Mouse (Mus musculus): ENCODE data around the gene Gm10644. TPM values are rescaled to one million over a fixed set of nuclear protein-coding genes. Genes with fewer than 3 reads are reported as not detected.

The Gm10644 gene
- polyA plus RNA-seq, 1 experiment, result not detected

DNA sequence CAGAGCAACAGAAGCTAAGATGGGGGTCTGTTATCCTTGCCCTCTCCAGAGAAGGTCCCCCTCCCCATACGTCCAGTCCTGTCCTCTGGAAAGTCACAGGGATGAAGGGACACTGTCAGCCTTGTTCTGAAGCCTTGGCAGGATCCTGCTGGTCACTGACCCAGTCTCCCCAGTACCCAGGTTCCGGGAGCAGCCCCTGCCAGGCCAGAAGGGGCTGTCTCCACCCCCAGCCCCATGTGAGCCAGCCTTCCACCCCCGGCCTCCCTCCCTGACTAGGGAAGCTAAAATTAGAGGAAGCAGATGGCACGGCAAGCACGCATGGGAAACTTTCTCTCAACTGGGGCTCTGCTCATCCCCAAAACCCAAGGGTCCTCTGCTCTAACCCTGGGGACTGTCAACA lies 39.0 kb downstream of the Gm10644 start:
- no peak for TF ChIP-seq GATA1 (IDR thresholded peaks at IDR 0.05; ENCODE audit: low read length)

DNA sequence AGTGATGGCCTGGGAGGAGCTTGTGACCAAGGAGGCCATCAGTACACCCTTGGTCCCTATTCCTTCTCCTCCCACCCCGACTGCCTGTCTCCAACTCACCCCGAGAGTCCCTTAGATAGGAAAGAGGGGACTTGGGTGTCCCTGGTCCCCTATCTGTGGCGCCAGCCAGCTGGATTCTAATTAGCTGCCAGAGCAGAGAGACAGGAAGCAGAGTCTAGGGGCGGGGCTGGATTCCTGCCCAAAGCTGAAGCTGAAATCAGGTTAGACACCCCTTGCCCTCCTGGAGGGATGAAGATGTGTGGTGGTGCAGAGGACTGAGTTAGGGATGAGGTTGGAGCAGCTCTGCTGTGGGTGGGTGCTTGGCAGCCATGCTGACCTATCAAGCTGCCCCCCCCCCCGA lies 40.1 kb downstream of the Gm10644 start:
- TF ChIP-seq GATA1 (IDR thresholded peaks at IDR 0.05; ENCODE audit: low read length), result no peak

DNA sequence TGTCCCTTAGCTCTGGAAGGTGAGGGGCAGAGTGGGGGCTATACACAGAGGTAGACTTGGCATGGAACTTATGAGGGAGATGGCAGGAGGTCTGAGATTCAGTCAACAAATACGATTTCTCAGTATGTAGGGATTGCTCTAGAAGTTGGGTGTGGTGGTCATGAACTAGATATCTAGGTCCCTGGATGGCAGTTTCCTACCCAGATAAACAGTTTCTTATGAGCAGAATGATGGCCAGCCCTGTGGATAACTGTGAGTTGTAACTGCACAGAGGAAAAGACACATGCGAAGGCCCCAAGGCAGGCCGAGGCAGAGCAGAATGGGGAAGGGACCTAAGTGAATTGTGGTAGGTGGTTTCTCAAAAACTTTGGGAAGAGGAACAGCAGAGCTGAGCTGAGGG lies 40.8 kb downstream of the Gm10644 start:
- no peak for TF ChIP-seq GATA1 (IDR thresholded peaks at IDR 0.05; ENCODE audit: low read length)

DNA sequence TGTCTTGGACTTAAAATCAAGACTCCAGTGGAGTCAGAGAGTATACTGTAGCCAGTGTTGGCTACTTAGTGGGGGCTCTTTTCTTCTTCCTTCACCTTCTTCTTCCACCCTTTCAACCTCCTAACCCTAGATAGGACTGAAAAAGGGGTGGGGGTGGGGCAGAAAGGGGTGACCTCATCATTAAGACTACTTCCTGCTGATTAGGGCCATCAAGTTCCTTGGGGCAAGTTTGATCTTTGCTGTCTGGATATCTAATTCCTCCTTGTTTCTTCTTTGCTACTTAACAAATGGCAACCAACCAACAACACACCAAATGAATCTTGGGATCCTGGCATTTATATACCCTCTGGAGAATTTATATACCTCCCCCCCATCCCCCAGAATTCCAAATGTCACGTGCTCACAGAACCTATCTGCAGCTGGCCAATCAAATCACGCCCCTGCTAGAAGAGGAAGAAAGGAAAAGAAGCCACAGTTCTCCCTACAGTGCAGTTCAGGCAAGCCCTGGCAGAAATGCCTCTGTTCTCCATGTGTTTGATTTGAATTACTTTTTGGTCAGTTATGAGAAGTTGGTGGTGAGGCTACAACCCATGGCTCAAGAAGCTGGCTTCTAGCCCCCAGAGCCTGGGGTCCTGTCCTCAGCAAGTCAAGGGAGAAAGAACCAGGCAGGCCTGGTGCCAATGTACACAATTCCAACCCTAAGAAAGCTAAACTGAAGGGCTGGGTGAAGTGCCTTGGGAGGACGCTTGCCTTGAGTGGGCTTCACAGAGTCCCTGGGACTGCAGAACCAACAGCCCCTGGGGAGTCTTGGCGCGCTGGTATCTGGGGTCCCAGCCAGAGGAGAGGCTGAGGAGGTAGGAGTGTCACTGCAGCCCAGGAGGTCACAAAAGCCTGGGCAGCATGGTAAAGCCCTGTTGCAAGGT lies 42.9 kb downstream of the Gm10644 start:
- no peak for TF ChIP-seq GATA1 (IDR thresholded peaks at IDR 0.05; ENCODE audit: low read length)

DNA sequence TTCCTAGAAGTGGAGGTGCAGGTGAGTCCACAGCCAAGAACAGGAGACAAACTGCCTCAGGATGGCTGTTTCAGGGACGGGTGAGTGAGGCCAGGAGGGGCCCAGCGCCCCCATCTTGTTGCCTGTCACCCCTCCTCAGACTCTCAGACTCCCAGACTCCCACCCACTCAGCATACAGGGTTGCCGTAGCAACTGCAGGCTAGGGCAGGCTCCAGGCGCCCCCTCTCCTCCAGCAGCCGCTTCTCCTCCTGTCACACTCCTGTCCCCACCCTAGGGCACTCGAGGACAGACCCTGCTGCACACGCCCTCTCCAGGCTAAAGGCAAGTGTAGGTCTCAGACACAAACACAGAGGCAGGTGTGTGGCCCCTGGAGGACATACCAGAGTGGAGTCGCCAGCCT lies 45.7 kb downstream of the Gm10644 start:
- no peak for TF ChIP-seq GATA1 (IDR thresholded peaks at IDR 0.05; ENCODE audit: low read length)

DNA sequence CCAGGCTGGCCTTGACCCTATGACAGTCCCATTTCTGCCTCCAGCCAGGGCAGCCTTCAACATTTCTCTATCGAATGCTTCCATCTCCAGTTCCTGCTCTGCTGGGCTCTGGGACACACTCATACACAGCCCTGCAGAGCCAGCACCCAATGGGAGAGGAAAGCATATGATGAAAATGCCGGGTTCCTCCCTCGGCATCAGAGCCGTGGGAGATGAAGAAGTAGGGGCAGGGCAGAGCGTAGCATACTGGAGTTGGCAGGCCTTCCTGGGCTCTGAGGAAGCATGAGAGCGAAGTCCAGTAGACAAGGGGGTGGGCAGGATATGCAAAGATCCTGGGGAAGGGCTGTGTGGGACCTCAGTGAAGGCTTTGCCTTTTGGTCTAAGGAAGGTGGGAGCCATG lies 46.4 kb downstream of the Gm10644 start:
- no peak for TF ChIP-seq GATA1 (IDR thresholded peaks at IDR 0.05; ENCODE audit: low read length)

DNA sequence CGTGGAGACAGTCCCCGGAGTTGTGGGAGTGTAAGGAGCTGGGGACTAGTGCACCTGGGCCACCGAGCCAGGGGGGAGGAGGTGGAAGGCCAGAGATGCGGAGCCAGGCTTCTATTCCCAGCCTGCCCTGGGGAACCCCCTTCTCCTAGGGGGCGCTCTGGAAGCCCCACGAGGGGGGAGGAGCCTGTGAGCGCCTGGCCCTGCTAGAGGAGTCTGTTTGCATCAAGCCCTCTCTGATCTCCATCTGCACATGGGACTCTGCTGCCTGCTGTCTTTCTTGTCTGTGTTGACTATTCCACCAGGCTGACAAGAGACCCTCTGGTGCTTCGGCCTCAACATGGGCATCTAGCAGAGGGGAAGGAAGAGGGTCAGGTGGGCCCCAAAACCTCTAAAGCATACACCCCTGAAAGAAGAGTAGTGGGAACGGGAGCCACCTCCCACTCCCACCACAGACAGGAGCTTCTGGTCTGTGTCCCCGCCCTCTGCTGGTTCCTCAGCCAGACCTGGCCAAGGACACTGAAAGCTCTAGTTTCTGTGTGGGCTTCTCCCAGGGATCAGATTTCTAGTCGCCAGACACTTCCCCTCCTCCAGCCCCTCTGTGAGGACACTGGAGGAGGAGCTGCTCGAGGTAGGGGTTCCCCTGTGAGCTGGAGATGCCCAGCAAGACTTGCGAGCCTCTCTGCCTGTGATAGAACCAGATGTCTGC lies 51.9 kb downstream of the Gm10644 start:
- no peak for TF ChIP-seq GATA1 (IDR thresholded peaks at IDR 0.05; ENCODE audit: low read length)

DNA sequence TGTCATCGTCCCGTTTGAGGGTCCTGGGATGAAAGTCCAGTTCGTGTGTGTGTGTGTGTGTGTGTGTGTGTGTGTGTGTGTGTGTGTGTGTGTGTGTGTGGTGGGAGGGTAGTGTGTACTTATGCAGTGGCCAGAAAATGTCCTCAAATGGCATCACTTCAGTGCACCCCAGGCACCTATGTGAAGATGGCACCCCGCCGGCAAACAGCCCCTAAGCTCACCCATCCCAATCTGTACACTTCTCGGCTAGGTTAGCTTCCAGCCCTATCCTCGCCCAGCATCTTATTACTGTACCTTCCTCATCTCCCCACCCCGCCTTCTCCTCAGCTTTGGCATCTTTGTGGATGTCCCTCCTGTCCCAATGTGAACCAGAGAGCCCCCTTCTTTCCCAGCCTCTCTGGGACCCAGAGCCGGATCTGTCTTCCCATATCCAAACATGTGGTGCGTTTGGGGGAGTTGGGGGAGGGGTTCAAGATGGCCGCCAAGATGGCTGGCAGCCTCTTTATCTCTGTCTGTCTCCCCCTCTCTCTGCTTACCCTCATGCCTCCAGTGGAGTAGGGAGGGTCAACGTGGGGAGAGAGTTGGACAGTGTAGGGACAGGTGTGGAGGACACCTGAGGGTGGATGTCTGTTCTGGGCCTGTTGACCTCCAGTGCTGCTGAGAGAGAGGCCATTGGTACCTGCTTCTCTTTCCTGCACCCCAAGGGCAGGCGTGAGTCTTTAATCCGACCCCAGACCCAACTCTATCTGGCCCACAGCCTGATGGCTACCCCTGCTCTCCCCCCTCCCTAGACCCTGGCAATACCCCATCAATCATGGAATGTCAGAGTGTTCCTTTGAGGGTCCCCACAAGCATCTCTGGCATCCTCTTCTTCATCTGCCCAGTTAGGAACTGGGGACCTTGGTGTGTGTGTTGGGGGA lies 53.2 kb downstream of the Gm10644 start:
- TF ChIP-seq GATA1 (IDR thresholded peaks at IDR 0.05; ENCODE audit: low read length), result no peak

DNA sequence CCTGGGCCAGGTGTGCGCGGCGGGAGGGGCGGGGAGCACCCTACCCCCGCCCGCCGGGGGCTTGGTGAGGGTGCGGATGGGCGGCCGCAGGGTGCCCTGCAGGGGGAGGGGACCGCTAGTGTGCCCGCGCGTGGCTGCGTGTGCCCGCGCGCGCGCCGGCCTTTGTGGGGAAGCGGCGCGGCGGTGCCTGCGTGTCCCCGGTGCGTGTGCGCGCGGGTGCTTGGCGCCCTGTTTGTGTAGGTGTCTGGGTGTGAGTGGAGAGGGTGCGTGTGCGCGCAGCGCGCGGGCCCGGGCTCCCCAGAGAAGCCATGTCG lies 54.1 kb downstream of the Gm10644 start:
- no peak for TF ChIP-seq GATA1 (IDR thresholded peaks at IDR 0.05; ENCODE audit: low read length)

DNA sequence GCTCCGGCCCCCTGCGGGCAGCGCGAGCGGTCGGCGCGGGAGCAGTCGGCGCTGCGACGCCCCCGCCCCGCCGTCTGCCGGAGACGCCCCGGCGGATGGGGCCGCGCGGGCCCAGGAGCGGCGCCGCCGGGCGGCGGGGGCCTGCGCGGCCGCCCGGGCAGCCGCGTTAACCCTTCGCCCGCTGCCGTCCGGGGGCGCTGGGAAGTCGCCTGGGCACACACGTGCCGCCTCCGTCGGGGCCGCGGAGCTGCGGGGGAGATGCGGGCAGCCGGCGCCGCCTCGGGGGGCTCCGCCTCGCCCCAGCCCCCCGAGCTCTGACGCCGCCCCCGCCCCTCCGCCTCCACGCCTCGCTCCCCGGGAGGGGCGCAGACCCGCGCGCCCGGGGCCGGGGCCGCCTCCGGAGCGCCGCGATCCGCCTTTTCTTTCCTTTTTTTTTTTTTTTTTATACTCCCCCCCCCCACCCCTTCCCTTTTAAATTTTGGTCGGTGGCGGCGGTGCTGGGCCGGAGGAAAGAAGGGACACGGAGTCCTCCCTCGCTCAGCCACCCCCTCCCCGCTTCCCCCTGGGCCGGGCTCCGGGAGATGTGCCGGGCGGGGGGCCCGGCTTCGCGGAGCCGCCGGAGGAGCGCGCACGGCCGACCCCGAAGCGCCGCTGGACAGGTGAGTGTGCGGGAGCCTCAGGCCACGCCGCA lies 54.6 kb downstream of the Gm10644 start:
- TF ChIP-seq GATA1 (IDR thresholded peaks at IDR 0.05; ENCODE audit: low read length), result no peak

DNA sequence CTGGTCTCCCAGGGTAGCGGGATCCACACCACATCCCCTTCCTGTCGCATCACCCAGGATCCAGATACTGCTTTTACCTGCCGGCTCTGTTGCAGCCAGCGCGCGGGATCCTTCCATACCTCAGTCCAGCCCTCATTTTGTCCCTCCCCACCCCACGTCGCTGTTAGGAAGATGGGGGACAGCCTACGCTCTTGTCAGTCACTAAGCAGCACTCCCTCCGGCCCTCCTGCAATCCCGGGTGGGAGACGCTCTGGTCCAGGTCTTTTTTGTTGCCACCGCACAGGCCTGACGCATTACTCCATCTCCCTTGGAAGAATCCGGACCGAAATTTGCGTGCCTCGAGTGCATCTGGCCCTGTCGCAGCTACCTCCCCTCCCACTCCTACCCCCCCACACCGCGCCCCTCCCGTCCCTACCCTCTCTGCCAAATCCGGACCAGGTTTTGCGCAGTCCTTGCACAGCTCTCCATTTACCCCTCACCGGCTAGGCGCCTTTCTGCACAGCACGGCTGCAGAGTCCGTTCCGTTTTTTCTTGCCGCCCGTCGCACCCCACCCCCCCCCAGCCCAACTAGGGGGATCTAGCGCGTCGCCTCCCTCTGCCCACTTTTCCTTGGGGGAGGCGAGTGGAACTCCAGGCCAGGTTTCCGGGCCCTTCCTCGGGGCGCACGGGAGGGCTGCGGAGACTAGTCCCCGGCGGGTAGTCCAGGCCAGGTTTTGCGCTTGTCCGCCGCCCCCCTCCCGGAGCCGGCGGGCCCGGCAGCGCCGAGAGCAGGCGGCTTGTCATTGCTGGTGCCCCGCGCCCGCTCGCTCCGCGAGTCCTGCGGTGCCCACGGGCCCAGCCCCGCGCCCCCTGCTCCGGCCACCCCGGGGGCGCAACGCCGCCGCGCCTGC lies 55.4 kb downstream of the Gm10644 start, which contains the start of gene Adgrl1:
Gene Adgrl1 (plus strand): TSS at position 743 of the 890 bp plus-strand sequence.
- TF ChIP-seq GATA1 (IDR thresholded peaks at IDR 0.05; ENCODE audit: low read length), result no peak

DNA sequence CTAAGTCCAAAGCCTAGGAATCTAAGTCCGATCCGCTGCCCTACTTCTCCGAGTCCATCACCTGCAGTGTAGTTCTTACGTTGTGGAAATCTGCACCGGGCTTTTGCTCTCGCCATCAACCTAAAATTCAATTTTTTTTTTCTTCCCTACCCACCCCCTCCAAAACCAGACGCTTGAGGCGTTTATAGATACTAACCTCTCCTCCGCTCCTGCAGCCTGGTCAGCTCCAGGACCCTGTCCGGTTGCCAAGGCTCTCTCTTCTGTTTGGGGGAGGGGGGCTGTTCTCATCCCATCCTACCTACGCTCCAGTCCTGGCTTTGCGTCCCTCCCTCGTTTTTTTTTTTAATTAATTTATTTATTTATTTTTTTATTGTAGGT lies 56.0 kb downstream of the Gm10644 start:
- TF ChIP-seq GATA1 (IDR thresholded peaks at IDR 0.05; ENCODE audit: low read length), result no peak

DNA sequence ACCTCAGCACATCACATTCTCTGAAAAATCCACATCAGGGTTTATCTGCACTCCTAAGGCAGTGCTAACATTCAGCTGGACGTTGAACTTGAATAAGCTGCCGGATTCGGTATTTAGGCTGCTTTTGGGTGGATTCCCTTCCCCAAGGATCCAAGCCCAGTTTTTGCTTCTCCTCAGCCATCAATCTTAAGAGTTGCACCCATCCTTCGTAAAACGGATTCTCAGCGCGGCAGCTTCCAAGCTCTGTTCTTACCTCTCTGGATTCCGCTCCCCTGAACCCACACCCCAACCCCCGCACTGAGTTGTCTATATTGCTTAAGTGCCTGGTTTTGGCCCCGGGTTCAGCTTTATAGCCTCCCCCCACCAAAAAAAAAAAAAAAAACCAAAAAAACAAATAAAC lies 56.5 kb downstream of the Gm10644 start:
- TF ChIP-seq GATA1 (IDR thresholded peaks at IDR 0.05; ENCODE audit: low read length), result no peak

DNA sequence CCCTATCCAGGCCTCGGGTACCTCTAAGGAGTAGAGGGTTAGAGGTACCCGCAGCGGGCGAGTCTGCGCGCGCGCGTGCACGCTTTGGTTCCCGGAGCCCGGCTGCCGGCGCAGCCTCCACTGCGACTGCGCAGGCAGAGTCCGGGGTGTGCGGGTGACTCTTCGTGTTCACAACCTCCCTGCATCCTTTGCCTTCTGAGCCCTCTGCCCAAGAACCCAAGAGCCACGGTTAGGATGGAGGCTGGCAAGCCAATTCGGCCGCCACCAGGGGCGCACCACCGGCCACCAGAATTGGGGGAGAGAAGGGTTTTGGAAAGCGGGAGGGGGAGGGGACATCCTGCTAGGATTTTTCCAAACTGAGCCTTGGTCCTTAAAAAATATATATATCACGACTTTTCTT lies 57.8 kb downstream of the Gm10644 start:
- TF ChIP-seq GATA1 (IDR thresholded peaks at IDR 0.05; ENCODE audit: low read length), result no peak

Measured in G1E-ER4 (cell line).